Mouse (Mus musculus) mesoderm, embryonic 11.5 days (tissue): ENCODE results near the gene Cyb5b.

ENCODE experiments used
- DNase-seq: peaks from one replicate; pipeline ENCODE4 v3.0.0-alpha.2; 2012; ENCODE audit warnings: low read depth, low spot score

The Cyb5b gene

DNA sequence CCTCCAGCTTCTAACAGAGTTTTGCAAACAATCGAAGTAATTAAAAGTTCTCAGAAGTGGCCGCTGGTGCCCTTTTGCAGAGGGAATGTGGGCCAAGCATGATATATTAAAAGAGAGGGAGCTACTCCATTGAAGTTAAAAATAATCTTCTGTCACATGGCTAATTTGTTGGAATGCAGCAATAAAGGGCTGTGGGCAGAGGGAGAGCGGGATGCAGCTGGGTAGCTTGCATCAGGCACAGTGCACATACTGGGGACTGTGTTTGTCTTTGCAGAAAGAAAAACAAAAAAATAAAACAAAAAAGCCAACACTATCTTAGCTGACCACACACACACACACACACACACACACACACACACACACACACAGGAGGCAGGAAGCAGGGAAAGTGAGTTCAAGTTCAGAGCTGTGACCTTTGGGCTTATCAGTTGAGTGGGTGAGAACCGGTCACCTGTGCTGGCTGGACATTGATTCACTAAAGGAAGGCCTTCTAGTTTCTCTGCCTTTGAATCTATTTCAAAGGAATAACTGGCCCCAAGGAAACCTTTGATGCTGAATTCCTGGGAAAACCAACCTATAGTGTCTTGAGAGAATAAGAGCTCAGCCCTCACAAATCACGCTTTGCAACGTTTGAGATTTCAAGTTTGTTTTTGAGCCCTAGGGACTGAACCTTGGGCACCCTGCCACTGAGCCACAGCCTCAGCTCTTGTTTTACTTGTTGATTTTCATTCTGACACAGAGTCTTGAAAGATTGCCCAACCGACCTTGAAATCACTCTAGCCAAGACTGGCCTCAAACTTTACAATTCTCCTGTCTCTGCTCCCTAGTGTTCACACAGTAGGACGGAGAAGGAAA is 21.0 kb upstream of the Cyb5b start:
- no peak for DNase-seq

DNA sequence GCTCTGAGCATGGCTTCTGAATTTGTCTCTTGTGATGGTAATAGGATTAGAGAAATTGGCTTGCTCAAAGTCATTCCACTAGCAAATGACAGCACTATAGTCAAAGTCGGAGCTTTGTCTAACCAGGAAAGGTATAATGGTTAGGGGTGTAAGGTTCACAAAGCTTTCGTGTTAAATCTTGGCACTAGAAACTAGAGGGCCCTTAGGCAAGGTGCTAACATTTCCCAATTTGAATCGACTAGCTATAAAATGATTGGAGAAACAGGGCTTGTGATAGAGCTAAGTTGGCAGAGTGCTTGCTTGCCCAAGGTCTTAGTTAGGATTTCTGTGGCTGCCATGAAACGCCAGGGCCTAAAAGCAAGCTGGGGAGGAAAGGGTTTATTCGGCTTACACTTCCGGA is 20.4 kb upstream of the Cyb5b start:
- no peak for DNase-seq

DNA sequence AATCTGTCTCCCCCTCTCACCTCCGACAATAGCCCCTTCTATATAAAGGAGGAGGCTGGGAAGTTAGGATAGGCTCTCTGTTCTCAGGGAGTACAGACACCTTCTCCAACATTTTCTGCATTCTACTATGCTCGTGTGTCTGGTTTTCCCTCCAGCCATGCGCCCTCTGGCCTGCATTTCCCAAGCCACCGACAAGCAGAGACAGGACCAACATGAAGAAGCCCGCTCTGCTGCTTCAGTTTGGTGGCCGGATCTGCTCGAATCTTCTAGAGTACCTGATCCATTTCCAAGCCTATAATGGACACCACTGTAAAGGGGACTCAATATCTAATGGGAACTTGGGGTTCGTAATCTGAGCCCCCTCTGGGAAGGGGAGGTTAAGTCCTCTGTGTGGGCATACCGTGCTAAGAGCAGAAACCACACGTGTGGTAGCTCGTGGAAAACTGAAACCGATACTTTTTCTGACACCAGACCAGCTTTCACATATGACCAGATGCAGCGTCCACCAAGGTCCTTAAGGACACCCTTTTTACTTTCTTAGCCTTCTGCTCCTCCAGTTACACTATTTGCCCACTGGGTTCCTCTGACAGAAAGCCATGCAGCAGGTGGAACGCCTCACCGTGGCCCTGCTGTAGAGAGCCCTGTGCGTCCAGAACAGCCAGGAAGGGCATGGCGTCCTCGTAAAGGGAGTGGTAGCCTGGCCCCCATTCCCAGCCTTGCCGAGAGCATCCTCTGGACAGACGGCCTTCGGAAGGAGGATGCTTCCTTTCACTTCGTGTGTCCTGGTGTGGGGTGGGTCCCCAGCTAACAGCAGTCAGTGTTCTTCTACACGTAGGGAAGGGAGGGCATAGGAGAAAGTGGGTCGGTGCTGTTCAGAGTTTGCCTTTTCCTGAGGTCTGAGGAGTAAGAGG is 17.6 kb upstream of the Cyb5b start:
- no peak for DNase-seq

DNA sequence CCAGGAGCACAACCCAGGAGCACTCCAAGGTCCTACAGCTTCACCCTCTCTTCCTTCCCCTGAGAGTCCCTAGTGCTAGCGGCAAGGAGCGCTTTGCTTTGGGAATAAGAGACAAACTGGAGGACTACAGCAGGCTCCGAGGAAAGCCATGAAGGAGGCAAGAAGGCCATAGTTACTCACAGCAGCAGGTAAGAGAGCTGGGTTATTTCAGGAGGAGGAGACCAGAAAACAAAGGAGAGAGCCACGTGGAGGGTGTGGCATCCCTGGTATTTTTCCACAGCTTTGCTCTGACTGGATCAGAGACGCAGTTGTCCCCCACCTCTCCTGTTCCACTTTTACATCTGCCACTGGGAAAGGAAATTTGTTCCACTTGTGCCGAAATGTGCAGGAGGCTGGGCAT is 16.6 kb upstream of the Cyb5b start:
- no peak for DNase-seq

DNA sequence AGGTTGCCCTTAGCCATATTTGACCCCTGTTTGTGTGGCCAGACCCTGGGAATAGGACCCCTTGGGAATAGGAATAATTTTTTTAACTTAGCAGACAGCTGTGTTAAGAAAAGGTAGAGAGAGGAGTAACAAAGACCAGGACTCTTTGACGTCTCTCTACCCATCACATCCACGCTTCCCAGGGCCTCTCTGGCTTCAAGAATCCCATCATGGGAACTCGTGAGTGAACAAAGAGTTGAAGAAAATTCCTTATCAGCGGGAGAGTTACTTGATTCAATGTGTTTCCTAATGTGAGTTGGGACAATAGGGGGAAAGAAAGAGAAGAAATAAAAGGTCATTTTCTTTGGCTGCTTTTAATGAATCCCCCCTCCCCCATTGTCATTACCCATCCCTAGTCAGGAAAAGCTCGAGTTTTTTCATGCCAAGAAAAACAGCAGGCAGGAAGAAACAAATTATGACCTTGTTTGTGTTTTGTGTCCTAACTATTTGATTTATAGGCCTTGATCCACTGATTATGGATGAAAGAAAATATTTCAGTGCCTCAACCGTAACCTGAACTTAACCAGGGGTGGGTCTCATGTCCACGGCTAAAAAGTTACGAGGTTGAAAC is 14.3 kb upstream of the Cyb5b start:
- no peak for DNase-seq

DNA sequence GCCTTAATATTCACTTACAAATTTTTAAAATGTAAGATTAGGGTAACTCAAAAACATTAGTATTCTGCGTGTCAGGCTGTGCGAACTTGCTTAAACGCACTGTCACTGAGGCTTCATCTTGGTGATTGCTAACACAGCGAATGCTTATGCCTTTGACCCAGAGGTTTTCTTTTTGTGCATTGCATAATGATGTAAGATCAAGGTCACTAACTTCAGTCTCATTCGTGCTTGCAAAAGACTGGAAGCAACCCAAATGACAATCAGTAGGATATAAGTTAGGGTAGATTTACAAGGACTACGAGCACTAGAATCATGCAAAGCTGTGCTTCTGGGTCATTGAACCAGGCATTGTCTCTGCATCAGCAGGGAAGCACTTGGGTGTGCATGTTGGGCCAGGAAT is 12.8 kb upstream of the Cyb5b start:
- DNase-seq, result no peak

DNA sequence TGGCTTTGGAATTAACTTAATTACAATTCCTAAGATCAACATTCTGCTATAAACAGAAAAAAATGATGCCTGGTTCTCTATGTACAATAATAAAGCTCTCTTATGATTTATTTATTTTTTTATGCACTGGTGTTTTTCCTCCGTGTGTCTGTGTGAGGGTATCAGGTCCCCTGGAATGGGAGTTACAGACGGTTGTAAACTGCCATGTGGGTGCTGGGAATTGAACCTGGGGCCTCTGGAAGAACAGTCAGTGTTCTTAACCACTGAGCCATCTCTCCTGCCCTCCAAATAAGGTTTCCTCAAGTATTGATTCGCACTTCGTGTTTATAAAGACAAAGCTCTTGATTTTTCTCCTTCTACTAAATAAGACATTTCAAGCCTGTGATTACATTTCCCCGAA is 12.1 kb upstream of the Cyb5b start:
- no peak for DNase-seq

DNA sequence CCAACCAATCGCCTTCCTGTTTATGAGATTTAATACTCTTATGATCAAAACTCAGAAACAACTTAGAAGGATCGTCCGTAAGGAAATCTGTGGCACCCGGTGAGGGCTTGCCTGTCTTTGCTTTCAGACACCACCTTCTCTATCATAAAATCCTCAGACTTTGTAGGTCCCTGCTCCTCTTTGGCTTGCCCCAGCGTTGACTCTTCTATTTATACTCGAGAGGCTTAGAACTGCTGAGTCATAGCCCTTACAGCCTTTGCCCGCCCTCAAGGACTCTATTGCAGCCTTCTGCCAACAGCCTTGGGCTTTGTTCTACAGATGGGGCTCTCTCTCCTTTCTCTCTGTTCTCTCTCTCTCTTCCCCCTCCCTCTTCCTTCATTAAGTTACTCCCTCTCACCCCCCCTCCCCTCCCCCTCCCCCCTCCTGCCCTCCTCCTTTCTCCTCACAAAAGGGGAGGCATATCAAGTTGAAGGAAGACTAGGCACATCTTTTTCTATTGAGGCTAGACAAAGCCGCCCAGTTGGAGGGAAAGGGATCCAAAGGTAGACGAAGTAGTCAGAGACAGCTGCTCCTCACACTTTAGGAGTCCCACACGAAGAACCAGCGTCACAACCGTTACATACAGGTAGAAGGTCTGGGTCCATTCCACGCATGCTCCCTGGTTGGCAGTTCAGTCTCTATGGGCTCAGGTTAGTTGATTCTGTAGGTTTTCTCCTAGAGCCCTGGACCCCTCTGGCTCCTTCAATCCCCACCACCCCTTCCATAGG is 10.6 kb upstream of the Cyb5b start:
- no peak for DNase-seq

DNA sequence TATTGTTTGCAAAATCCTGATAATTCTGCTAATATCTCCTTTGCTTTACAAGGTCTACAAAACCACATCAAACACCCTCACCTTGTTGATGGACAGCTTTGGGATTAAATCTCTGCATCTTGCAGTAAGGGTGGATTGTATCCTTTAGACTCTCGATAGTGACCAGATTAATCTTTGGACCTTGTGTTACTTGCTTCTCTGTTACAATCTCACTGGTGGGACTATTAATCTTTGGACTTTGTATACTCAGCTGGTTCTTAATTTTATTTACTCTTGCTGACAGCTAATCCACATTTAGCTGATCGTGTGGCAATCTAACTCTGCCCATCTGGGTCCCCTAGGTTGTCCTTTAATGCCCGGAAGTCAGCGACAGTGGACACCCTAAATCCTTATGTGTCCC is 7.9 kb upstream of the Cyb5b start:
- no peak for DNase-seq

DNA sequence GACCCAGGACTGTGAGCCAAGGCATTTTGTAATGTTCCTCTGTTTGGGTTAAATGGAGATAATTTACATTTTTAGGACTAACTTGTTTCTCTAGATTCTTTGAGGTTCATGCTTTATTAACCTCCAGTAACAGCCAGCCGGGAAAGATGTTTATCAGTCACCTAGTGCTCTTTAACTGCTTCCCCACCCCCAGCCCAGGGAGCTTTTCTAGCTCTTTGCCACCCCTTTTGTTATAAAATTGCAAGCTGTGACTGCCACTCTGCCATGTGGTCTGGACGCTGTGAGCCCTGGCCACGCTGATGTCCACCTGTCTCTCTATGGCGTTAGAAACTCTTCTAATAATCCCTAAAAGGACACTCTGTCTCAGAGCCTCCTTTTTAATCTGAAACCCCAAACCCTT is 6.9 kb upstream of the Cyb5b start:
- DNase-seq, result no peak

DNA sequence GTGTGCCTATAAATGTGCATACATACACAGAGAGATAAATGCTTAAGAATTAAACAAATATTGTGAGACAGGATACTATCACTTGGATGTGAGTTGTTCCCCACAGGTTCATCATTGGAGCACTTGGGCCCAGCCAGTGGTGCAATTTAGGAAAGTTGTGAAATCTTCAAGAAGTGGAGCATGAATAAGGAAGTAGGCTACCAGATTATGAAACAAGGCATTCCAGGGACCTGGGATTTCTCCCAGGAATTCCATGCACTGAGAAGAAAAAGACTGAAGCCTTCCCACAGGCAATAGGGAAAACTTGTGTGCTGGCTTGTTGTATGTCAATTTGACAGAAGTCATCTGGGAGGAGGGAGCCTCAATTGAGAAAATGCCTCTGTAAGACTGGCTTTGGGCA is 4.3 kb upstream of the Cyb5b start:
- DNase-seq, result no peak

DNA sequence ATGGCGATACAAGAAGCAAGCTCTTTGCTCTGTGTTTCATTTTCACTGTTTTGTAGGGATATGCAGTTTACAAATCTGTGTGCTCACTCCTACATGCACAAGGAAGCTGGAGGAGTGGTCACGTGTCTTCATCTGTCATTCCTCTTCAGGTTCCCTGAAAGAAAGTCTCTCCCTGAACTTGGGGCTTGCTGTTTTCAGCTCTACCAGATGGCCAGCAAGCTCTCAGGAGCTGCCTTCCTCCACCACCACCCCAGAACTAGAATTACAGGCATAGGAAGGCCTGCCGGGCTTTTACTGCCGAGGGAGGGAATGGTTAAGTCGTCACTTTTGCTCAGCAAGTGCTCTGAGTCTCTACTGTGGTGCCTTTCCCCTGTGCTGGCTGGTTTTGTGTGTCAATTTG is 1.6 kb upstream of the Cyb5b start:
- no peak for DNase-seq

DNA sequence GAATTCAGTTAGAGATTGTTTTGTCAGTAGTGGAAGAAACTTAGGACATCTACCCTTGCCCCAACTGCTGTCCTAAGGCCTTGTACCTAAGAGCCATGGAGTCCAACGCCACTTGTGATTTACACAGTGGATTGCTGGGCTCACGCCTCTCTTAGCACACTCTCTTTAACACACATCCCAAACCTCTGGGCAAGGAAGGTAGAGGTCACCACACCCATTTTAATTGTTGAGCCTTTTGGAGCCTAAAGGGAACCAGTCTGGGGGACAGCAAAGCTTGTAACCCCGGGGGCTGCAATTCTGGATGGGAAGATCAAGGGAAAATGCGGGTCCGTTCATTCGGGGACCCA is 410 bp upstream of the Cyb5b start:
- no peak for DNase-seq

DNA sequence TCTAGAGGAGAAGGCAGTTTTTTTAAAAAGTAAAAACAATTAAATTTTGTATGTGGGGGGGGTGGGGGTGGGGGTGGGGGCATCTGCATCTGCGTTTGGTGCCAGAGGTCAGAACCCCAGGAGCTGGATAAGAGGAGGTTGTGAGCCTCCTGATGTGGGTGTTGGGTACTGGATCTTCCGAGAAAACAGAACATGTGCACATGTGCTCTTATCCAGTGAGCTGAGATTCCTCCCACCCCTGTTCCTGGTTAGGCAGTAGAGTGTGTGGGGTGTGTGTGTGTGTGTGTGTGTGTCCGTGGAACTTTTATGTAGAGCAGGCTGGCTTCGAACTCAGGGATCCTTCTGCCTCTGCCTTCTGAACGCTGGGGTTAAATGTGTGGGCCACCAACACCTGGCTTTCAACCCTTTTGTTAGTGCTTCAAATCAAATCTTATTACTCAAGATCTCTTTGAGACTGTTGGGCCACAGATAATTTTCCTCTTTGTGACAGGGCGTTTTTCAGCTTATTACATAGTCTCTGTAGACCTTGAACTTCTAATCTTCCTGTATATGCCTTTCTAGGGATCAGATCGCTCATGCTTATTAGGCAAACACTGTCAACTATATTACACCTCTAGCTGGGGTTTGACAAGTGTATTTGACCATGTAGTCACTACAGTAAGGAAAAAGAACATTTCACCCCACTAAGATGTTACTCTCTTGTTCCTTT is 926 bp downstream of the Cyb5b start:
- DNase-seq, result no peak

DNA sequence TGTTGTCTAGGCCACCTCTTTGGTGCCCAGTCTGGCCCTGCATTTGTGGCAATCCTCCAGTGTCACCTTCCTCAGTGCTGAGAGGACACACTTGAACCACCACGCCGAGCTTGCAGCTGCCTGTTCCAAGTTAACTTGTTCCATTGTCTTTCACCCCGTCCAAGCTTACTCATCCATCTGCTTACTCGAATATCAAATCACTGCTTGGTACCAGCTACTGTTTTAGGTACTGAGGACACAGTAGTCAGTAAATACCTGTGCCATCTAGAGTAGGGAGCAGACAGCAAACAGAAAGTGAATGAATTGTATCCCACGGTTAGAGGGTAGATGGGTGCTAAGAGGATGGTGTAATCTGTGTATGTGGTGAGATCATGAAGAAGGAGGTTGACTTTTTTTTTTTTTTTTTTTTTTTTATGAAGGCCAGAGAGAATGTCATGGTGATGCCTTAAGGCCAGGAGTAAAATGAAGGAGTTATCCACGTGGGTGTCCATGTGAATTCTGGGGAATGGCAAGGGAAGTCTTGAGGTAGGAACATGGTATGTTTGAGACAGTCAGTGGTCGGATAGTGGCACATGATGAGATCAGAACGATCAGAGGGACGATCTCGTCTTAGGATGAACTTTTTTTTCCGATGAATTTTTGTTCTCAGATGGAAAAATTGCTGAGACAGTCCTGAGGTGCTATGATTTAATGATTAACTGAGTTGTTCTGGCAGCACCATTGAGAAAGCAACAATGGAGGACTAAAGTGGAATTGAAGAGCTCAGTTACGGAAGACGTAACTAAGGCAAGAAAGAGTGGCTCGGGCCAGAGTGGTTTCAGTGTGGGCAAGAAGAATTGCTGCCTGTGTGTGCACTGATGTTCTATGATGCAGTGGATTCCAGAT is 3.1 kb downstream of the Cyb5b start:
- DNase-seq, result no peak

DNA sequence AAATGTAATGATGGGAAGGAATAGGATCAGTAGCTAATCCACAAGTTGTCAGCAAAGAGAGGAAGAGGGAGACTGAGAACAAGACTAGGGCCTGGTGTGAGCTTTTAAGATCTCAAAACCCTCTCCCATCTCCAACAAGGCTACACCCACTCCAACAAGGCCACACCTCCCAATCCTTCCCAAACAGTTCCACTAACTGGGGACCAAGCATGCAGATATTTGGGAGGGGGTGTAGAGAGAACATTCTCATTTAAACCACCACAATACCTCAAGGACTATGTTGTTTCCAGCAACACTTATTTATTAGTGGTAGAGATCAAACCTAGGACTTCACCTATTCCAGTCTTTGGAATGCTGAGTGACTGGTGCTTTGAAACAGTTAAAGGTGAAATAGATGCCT is 6.4 kb downstream of the Cyb5b start:
- DNase-seq, result no peak

DNA sequence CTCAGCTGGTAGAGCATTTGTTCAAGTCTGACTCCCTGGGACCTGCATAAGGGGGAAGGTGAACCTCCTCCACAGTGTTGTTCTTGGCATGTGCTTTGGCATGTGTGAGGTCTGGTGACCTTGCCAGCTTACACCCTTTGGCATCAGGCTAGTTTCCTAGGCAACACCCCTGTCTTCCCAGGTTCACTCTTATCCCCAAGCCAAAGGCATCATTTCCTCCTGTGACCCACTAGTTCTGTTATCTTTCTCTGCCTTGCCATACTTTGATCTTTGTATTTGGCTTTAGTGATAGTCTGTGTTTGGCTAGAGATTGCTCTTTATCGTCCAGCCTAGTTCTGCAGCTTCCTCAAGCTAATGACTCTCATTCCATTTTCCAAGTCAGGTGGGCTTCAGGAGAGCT is 7.4 kb downstream of the Cyb5b start:
- no peak for DNase-seq

DNA sequence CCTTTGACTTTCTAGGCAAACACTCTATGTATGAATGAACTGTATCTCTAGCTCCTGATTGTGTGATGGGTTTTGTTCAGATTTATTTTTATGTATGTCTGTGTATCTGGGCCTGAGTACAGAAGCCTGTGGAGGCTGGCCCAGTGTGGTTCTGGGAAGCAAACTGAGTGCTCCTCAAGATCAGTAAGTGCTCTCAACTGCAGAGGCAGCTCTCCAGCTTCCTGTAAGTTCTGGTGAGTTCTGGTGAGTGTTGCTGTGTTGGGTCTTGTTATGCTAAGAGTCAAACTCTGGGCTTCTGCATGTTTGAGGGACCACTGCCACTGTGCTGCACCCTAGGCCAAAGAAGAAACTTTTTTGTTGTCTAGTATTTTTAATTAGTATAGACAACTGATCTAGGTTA is 8.4 kb downstream of the Cyb5b start:
- DNase-seq, result no peak

DNA sequence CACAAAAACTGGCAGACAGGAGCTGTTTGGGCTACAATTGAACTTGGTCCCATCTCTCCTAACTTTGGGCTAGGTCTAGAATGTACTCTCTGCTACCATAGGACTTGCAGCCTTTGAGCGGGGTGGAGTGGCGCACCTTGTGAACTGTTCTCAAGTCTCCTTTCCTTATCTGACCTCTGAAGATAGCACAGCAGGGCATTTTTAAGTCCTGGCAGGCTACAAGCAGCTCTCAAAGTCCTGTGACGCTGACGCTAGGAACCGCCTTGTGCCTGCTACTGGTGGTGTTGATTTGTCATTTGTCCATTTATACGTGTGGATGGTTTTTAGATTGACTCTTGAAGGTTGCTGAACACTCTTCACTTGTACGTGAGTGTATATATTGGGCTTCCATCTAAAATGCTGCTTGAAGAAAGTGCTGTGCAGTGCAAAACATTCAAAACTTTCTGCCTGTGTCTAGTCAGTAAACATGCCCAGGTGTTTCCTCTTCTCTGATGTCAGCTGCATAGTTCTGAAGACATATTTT is 13.9 kb downstream of the Cyb5b start:
- DNase-seq, result no peak

DNA sequence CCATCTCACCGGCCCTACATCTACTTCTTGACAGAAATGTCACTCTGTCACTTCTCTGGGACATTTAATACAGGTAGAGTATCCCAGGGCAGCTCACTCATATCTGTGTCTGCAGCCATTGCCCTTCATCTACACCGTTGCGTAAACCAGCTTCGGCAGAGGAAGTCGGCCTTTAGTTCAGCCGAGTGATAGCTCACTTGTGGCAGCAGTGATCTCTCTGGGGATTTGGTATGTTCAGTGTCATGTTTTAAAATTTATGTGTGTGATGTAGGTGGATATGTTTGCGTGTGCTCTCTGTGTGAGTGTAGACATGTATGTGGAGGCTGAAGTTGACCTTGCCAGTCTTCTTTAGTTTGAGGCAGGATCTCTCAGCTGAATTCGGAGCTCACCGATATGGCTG is 15.3 kb downstream of the Cyb5b start:
- no peak for DNase-seq
